Mouse (Mus musculus) spleen, adult 2 months (tissue): ENCODE data around the gene Cnksr3.

Source experiments
- CTCF ChIP-seq: fragments of 200-500 bp; IDR thresholded peaks from 2 replicates; pipeline ENCODE4 v1.5.1; 2011; ENCODE audit warnings: mild to moderate bottlenecking, inconsistent platforms; ENCODE audit not compliant: insufficient read depth, insufficient read length, insufficient replicate concordance; ENCODE audit errors: extremely low read depth
- POLR2A ChIP-seq: fragments of 200-500 bp; IDR thresholded peaks from 2 replicates; pipeline ENCODE4 v1.6.1; 2011; ENCODE audit warnings: low read depth, low read length, inconsistent platforms

GRCm38 (mm10) chr10:7118258-7119077, 93.6 kb downstream of the Cnksr3 start:
- TF ChIP-seq CTCF = no peak
- TF ChIP-seq POLR2A = no peak
